Mouse (Mus musculus) small intestine, adult 2 months (tissue): Measurements from ENCODE around the gene Tmed2. TPM values are rescaled to one million over a fixed set of nuclear protein-coding genes. Genes with fewer than 3 reads are reported as not detected.

Experiments
- H3K27ac ChIP-seq: fragments of 200-500 bp; 2 replicates; pipeline ENCODE4 v1.5.1; 2012; ENCODE audit warnings: low read depth, low read length, control low read depth, inconsistent platforms; ENCODE audit not compliant: insufficient read depth
- H3K27me3 ChIP-seq: fragments of 200-500 bp; 2 replicates; pipeline ENCODE4 v1.6.1; 2012; ENCODE audit warnings: mild to moderate bottlenecking, moderate library complexity, low read length, inconsistent platforms; ENCODE audit not compliant: control insufficient read depth, insufficient read depth
- H3K36me3 ChIP-seq: fragments of 200-500 bp; 2 replicates; pipeline ENCODE4 v1.6.1; 2012; ENCODE audit warnings: mild to moderate bottlenecking, low read length, control low read depth, inconsistent platforms; ENCODE audit not compliant: control insufficient read depth, insufficient read depth
- H3K4me1 ChIP-seq: fragments of 200-500 bp; 2 replicates; pipeline ENCODE4 v1.6.1; 2012; ENCODE audit warnings: low read length, inconsistent platforms, mixed read lengths; ENCODE audit not compliant: control insufficient read depth, insufficient read depth, insufficient read length
- H3K4me3 ChIP-seq: fragments of 200-500 bp; 2 replicates; pipeline ENCODE4 v1.5.1; 2012; ENCODE audit warnings: low read depth, mild to moderate bottlenecking, control low read depth, inconsistent platforms, low read length, moderate library complexity
- CTCF ChIP-seq: fragments of 200-500 bp; IDR thresholded peaks from 2 replicates; pipeline ENCODE4 v1.5.1; 2012; ENCODE audit warnings: low read depth, mild to moderate bottlenecking, control low read depth, inconsistent platforms, low read length, moderate library complexity, mixed read lengths; ENCODE audit not compliant: insufficient replicate concordance, insufficient read length; ENCODE audit errors: extremely low read depth
- POLR2A ChIP-seq: fragments of 200-500 bp; IDR thresholded peaks from 2 replicates; pipeline ENCODE4 v1.6.1; 2012; ENCODE audit warnings: low read depth, mild to moderate bottlenecking, control low read depth, inconsistent platforms, low read length, moderate library complexity
- WGBS: fragments of 180-500 bp; shearing (Covaris S2); methylation state at CpG from one replicate; pipeline ENCODE4 v1.1.7; 2018; 5-methylcytosine and 5-hydroxymethylcytosine counted together
- polyA plus RNA-seq: library from polyadenylated mRNA; depleted of rRNA; stranded (reverse); fragments of >200 nt; gene quantifications from 2 replicates; pipeline ENCODE4 v1.2.3, GENCODE M21; 2012; rRNA removed

Gene Tmed2
- 182 and 188 TPM in 2 replicates for polyA plus RNA-seq

GRCm38 (mm10) chr5:124540383-124540786, at the start of gene Tmed2:
Gene Tmed2, plus strand, starts transcription at chr5:124540695.
- no peak for TF ChIP-seq POLR2A
- peak; percentile 34; the same call in 1 of the 2 replicates for TF ChIP-seq CTCF
- H3K27ac ChIP-seq = peak within 1 kb of the TSS; percentile 73
- peaks cover 6% of the 10 kb centered on the region for H3K4me1 ChIP-seq
- H3K36me3 ChIP-seq = peaks cover 22% of the 10 kb centered on the region
- under 1% methylated on average over 35 of the region's 35 CpGs for WGBS
- H3K4me3 ChIP-seq = peak within 1 kb of the TSS; percentile 94
- no peaks in the 10 kb centered on the region for H3K27me3 ChIP-seq

- H3K27me3 ChIP-seq = no peaks in the 10 kb centered on the region
- H3K4me3 ChIP-seq = no peak overlapping the region
- H3K27ac ChIP-seq = no peak overlapping the region
- WGBS = 85% methylated on average over 4 of the region's 4 CpGs
- H3K36me3 ChIP-seq = 0 out of 2 replicates have a peak, but pooled peaks cover 2% of the 10 kb centered on the region
- peaks cover 3% of the 10 kb centered on the region; the same call in 1 of the 2 replicates for H3K4me1 ChIP-seq
- no peak for TF ChIP-seq CTCF
- TF ChIP-seq POLR2A = no peak
These were observed 48.8 kb upstream of the Tmed2 start for GRCm38 (mm10) chr5:124491732-124492131.

GRCm38 (mm10) chr5:124492618-124493017, 47.9 kb upstream of the Tmed2 start:
- Histone ChIP-seq H3K27me3 (no peaks in the 10 kb centered on the region), H3K4me3 (no peak overlapping the region), H3K36me3 (0 out of 2 replicates have a peak, but pooled peaks cover 2% of the 10 kb centered on the region), H3K27ac (no peak overlapping the region), H3K4me1 (peaks cover 3% of the 10 kb centered on the region; the same call in 1 of the 2 replicates)
- TF ChIP-seq CTCF (no peak), POLR2A (no peak)
- 83% methylated on average over 4 of the region's 4 CpGs for WGBS

GRCm38 (mm10) chr5:124493455-124493854, 47.0 kb upstream of the Tmed2 start:
- TF ChIP-seq CTCF (no peak), POLR2A (no peak)
- Histone ChIP-seq H3K27me3 (no peaks in the 10 kb centered on the region), H3K4me3 (no peak overlapping the region), H3K4me1 (peaks cover 3% of the 10 kb centered on the region; the same call in 1 of the 2 replicates), H3K27ac (no peak overlapping the region), H3K36me3 (0 out of 2 replicates have a peak, but pooled peaks cover 2% of the 10 kb centered on the region)
- WGBS = 78% methylated on average over 11 of the region's 11 CpGs

GRCm38 (mm10) chr5:124495547-124495946, 44.9 kb upstream of the Tmed2 start:
- TF ChIP-seq CTCF (no peak), POLR2A (no peak)
- no peaks in the 10 kb centered on the region for H3K36me3 ChIP-seq
- peaks cover 3% of the 10 kb centered on the region for H3K4me1 ChIP-seq
- no peak overlapping the region for H3K27ac ChIP-seq
- H3K27me3 ChIP-seq = no peaks in the 10 kb centered on the region
- H3K4me3 ChIP-seq = no peak overlapping the region
- 54% methylated on average over 7 of the region's 7 CpGs for WGBS

- peaks cover 3% of the 10 kb centered on the region for H3K4me1 ChIP-seq
- H3K4me3 ChIP-seq = peak overlapping the region; percentile 34
- TF ChIP-seq POLR2A (no peak), CTCF (no peak)
- no peaks in the 10 kb centered on the region for H3K36me3 ChIP-seq
- 25% methylated on average over 15 of the region's 15 CpGs for WGBS
- H3K27me3 ChIP-seq = no peaks in the 10 kb centered on the region
- H3K27ac ChIP-seq = no peak overlapping the region
These were observed 43.6 kb upstream of the Tmed2 start for GRCm38 (mm10) chr5:124496614-124497514.

- no peak overlapping the region for H3K4me3 ChIP-seq
- no peak for TF ChIP-seq POLR2A
- no peak for TF ChIP-seq CTCF
- WGBS = 62% methylated on average over 9 of the region's 9 CpGs
- no peaks in the 10 kb centered on the region for H3K27me3 ChIP-seq
- H3K36me3 ChIP-seq = no peaks in the 10 kb centered on the region
- H3K4me1 ChIP-seq = peaks cover 3% of the 10 kb centered on the region
- peak overlapping the region; percentile 8; the same call in 1 of the 2 replicates for H3K27ac ChIP-seq
These were observed 42.1 kb upstream of the Tmed2 start for GRCm38 (mm10) chr5:124498221-124498876.
